Comparison of ENCODE assay signal across 29 mouse cellular contexts in the genomic region with DNA sequence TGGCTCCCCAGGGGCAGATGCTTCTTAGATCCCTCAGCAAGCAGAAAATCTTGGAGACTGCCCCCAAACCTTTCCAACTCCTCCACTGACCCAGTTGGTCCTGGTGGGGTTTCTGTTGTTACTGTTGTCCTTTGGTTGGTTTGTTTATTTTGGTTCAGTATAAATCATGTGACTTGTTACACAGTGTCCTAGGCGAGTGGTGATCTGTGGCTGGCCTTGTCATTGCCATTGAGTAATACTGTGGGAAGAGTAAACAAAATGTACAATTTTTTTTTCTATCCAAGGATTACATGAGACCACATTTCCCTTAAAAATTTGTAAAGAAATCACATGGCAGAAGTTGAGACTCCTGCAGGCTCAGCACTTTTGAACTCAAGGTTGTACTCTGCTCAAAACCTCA. TPM values are rescaled to one million over a fixed set of nuclear protein-coding genes. Genes with fewer than 3 reads are reported as not detected.
DNase-seq lines count a peak whose midpoint lies in the region; ATAC-seq and TF ChIP-seq lines count a peak whose summit lies in the region.
"Had no signal": no experiment of that assay in that cellular context is flagged by ENCODE, and none has a peak within 500 bp of the region (broad histone marks: within the 10 kb centered on the region; RNA-seq: fewer than 3 reads in every experiment).

No protein-coding gene starts in this region.

- H3K4me2 ChIP-seq in liver, postnatal 0 days (ENCODE audit: low read depth, low read length), result no peak overlapping the region
- H3K4me2 ChIP-seq in liver, embryonic 11.5 days, result no peak overlapping the region
- H3K4me2 ChIP-seq: heart, embryonic 15.5 days; hindbrain, embryonic 14.5 days; limb, embryonic 13.5 days had no signal

- TF ChIP-seq EP300 in heart, adult 2 months (IDR thresholded peaks at IDR 0.05; ENCODE audit: insufficient read depth, low read depth, low read length), result no peak
- peak; percentile 61; the same call in 1 of the 2 replicates for TF ChIP-seq EP300 in liver, postnatal 0 days (IDR thresholded peaks at IDR 0.05; ENCODE audit: low read depth)

- intact Hi-C loops in heart, adult 2 months (cut with DNase I), result no loop called here

- no peak overlapping the region for H3ac ChIP-seq in C2C12 (ENCODE audit: control insufficient read depth, insufficient read length, low read depth)

- no peaks in the 10 kb centered on the region for H3K27me3 ChIP-seq in heart, adult 2 months (ENCODE audit: control insufficient read depth, insufficient read depth, low read length)
- peaks cover 11% of the 10 kb centered on the region; the same call in 1 of the 2 replicates for H3K27me3 ChIP-seq in liver, postnatal 0 days (ENCODE audit: insufficient read depth, low read length)
- peaks cover 21% of the 10 kb centered on the region for H3K27me3 ChIP-seq in liver, embryonic 11.5 days (replicated peaks; ENCODE audit: control insufficient read depth, insufficient read depth, low read length)
- H3K27me3 ChIP-seq in C2C12 (ENCODE audit: control insufficient read depth, insufficient read depth, insufficient read length), result no peaks in the 10 kb centered on the region

- no peaks in the 10 kb centered on the region for H3K79me3 ChIP-seq in C2C12 (ENCODE audit: low read depth)

- no peak overlapping the region for H3K4me3 ChIP-seq in heart, adult 2 months
- no peak overlapping the region for H3K4me3 ChIP-seq in liver, postnatal 0 days (ENCODE audit: low read depth, low read length)
- no peak overlapping the region for H3K4me3 ChIP-seq in liver, embryonic 11.5 days (ENCODE audit: low read depth, low read length)
- H3K4me3 ChIP-seq in C2C12 (ENCODE audit: insufficient read depth, poor library complexity, severe bottlenecking), result no peak overlapping the region
- H3K4me3 ChIP-seq: forebrain, embryonic 10.5 days; heart, embryonic 15.5 days; limb, embryonic 13.5 days had no signal

- no peak for TF ChIP-seq CTCF in heart, adult 2 months (IDR thresholded peaks at IDR 0.05)
- no peak for TF ChIP-seq CTCF in liver, postnatal 0 days (IDR thresholded peaks at IDR 0.05; ENCODE audit: low read depth)
- no peak for TF ChIP-seq CTCF in C2C12 (IDR thresholded peaks at IDR 0.05; ENCODE audit: control insufficient read depth, insufficient read depth, insufficient read length)

- WGBS in heart, adult 2 months, result 47% methylated on average over 1 of the region's 1 CpGs
- WGBS in liver, postnatal 0 days (ENCODE audit: insufficient replicate concordance), result 29% methylated on average over 1 of the region's 1 CpGs
- WGBS in liver, embryonic 11.5 days, result 34% methylated on average over 1 of the region's 1 CpGs

- TF ChIP-seq POLR2A in heart, adult 2 months (IDR thresholded peaks at IDR 0.05; ENCODE audit: insufficient read depth, low read depth, low read length), result no peak

- DNase-seq in heart, adult 11 months, result peak; percentile 85
- no peak for DNase-seq in heart, adult 2 months
- DNase-seq in liver, postnatal 0 days, result no peak
- no peak for DNase-seq in liver, embryonic 11.5 days (ENCODE audit: low spot score)
- peak; percentile 28 for DNase-seq in lung, postnatal 25 days (ENCODE audit: low spot score)
- DNase-seq in thymus, postnatal 4 days, result no peak
- DNase-seq: B cell, adult 2 months; cerebellum, adult 11-12 months; cerebellum, postnatal 10 days; forebrain, postnatal 0 days; gastrocnemius, postnatal 25 days; heart, postnatal 36 days; kidney, postnatal 4 days; midbrain, embryonic 14.5 days; right cerebral cortex, postnatal 14 days had no signal

- no peaks in the 10 kb centered on the region for H3K9me3 ChIP-seq in liver, postnatal 0 days (ENCODE audit: low read length)
- H3K9me3 ChIP-seq in liver, embryonic 11.5 days (ENCODE audit: control insufficient read depth, low read length), result no peaks in the 10 kb centered on the region
- H3K9me3 ChIP-seq: forebrain, embryonic 10.5 days; heart, embryonic 15.5 days; limb, embryonic 13.5 days had no signal

- H3K4me1 ChIP-seq in heart, adult 2 months (ENCODE audit: control insufficient read depth, insufficient read depth, low read length), result no peaks in the 10 kb centered on the region
- peaks cover 5% of the 10 kb centered on the region; the same call in 1 of the 2 replicates for H3K4me1 ChIP-seq in liver, postnatal 0 days (ENCODE audit: insufficient read depth)
- H3K4me1 ChIP-seq in liver, embryonic 11.5 days (replicated peaks; ENCODE audit: control insufficient read depth, insufficient read depth, low read length), result no peaks in the 10 kb centered on the region
- H3K4me1 ChIP-seq: forebrain, embryonic 10.5 days; heart, embryonic 15.5 days; limb, embryonic 13.5 days had no signal

- H3K79me2 ChIP-seq in heart, adult 2 months (replicated peaks; ENCODE audit: control insufficient read depth, insufficient read depth, low read length), result no peaks in the 10 kb centered on the region
- no peaks in the 10 kb centered on the region for H3K79me2 ChIP-seq in C2C12 (ENCODE audit: control insufficient read depth, insufficient read depth)

- ATAC-seq in liver, postnatal 0 days, result peak; percentile 77
- ATAC-seq in liver, embryonic 11.5 days (replicated peaks; ENCODE audit: low FRiP score), result no peak
- ATAC-seq: activated CD4-positive, CD25-positive, alpha-beta regulatory T cell, adult 4 months; forebrain, postnatal 0 days; inflammation-experienced regulatory T-cells, adult 6 months had no signal

- no peak overlapping the region for H3K9ac ChIP-seq in heart, adult 2 months (ENCODE audit: low read depth, low read length)
- H3K9ac ChIP-seq in liver, postnatal 0 days (replicated peaks), result no peak overlapping the region
- H3K9ac ChIP-seq in liver, embryonic 11.5 days (ENCODE audit: low read depth, low read length), result no peak overlapping the region
- H3K9ac ChIP-seq: forebrain, postnatal 0 days; heart, embryonic 15.5 days; hindbrain, embryonic 14.5 days; limb, embryonic 13.5 days had no signal

- no peaks in the 10 kb centered on the region for H3K36me3 ChIP-seq in heart, adult 2 months (ENCODE audit: control insufficient read depth, insufficient read depth, low read length)
- H3K36me3 ChIP-seq in liver, postnatal 0 days (replicated peaks; ENCODE audit: insufficient read depth, low read length), result no peaks in the 10 kb centered on the region
- H3K36me3 ChIP-seq in liver, embryonic 11.5 days (ENCODE audit: control insufficient read depth, insufficient read depth, low read length), result no peaks in the 10 kb centered on the region
- no peaks in the 10 kb centered on the region for H3K36me3 ChIP-seq in C2C12 (ENCODE audit: control insufficient read depth, insufficient read depth)
- H3K36me3 ChIP-seq: forebrain, embryonic 10.5 days; heart, embryonic 15.5 days; limb, embryonic 13.5 days had no signal

- no peak overlapping the region for H3K27ac ChIP-seq in heart, adult 2 months
- peak overlapping the region; percentile 75 for H3K27ac ChIP-seq in liver, postnatal 0 days (ENCODE audit: low read depth)
- H3K27ac ChIP-seq in liver, embryonic 11.5 days (ENCODE audit: low read depth, low read length), result no peak overlapping the region
- H3K27ac ChIP-seq: forebrain, embryonic 10.5 days; heart, embryonic 15.5 days; hindbrain, embryonic 14.5 days; limb, embryonic 13.5 days had no signal

TF ChIP-seq in C2C12, 6 proteins besides CTCF, POLR2A, EP300 and RAD21:
- no peak for TF ChIP-seq MYOG (IDR thresholded peaks at IDR 0.05; ENCODE audit: control insufficient read depth, extremely low read depth, insufficient read length)
- peak; percentile 12 for TF ChIP-seq CEBPB (IDR thresholded peaks at IDR 0.05; ENCODE audit: low read depth)

RNA-seq across cellular contexts. Expression of gene Mrgprg, which starts 2.7 kb away (rescaled TPM):
- total RNA-seq in heart, adult 2 months (2021), result not detected
- 0.15 and 0.18 TPM in 2 replicates for polyA plus RNA-seq in heart, adult 2 months (2012; rRNA removed)
- not detected in 2 replicates for polyA plus RNA-seq in liver, postnatal 0 days (2015; fragmentation: Nextera tagmentation; extraction: Ambion mirVana)
- not detected in 2 replicates for polyA plus RNA-seq in liver, embryonic 11.5 days (2014; fragmentation: Nextera tagmentation; extraction: Ambion mirVana)
- polyA plus RNA-seq in C2C12 (2012; fragmentation: generic; extraction: Trizol), result not detected
- total RNA-seq: adrenal gland, postnatal 4 days; forebrain, postnatal 0 days; heart, postnatal 36 days; left cerebral cortex, postnatal 25 days; megakaryocyte-erythroid progenitor cell, adult 5-6 weeks had no signal
- polyA plus RNA-seq: activated CD4-positive, CD25-positive, alpha-beta regulatory T cell, adult 4 months; embryonic facial prominence, embryonic 11.5 days; forebrain, embryonic 10.5 days; forebrain, postnatal 0 days; heart, embryonic 15.5 days; hindbrain, embryonic 14.5 days; inflammation-experienced regulatory T-cells, adult 6 months; kidney, embryonic 14.5 days; limb, embryonic 13.5 days; midbrain, embryonic 14.5 days; neural tube, embryonic 11.5 days; testis, adult 2 months had no signal

RNA-seq across cellular contexts. Expression of gene Osbpl5, which starts 12.7 kb away (rescaled TPM):
- 10 to 100 TPM; 14.8 to 18.0 TPM for total RNA-seq in heart, adult 2 months (2021)
- polyA plus RNA-seq in heart, adult 2 months (2012; rRNA removed), result 21.3 and 28.9 TPM in 2 replicates
- 1.4 and 1.6 TPM in 2 replicates for polyA plus RNA-seq in liver, postnatal 0 days (2015; fragmentation: Nextera tagmentation; extraction: Ambion mirVana)
- polyA plus RNA-seq in liver, embryonic 11.5 days (2014; fragmentation: Nextera tagmentation; extraction: Ambion mirVana), result 8.3 and 8.9 TPM in 2 replicates
- polyA plus RNA-seq in C2C12 (2012; fragmentation: generic; extraction: Trizol), result 41.1 TPM

RNA-seq across cellular contexts. Expression of gene Mrgpre, which starts 14.8 kb away (rescaled TPM):
- 1 to 10 TPM; 1.2 to 1.3 TPM for total RNA-seq in heart, adult 2 months (2021)
- polyA plus RNA-seq in heart, adult 2 months (2012; rRNA removed), result 1.9 TPM in 2 replicates
- polyA plus RNA-seq in liver, postnatal 0 days (2015; fragmentation: Nextera tagmentation; extraction: Ambion mirVana), result 0.08 and 0.15 TPM in 2 replicates
- polyA plus RNA-seq in liver, embryonic 11.5 days (2014; fragmentation: Nextera tagmentation; extraction: Ambion mirVana), result 0.59 and 0.86 TPM in 2 replicates
- polyA plus RNA-seq in C2C12 (2012; fragmentation: generic; extraction: Trizol), result 2.9 TPM

RNA-seq across cellular contexts. Expression of gene Nadsyn1, which starts 53.2 kb away (rescaled TPM):
- total RNA-seq in heart, adult 2 months (2021), result 1 to 10 TPM; 3.8 to 4.3 TPM
- polyA plus RNA-seq in heart, adult 2 months (2012; rRNA removed), result 6.1 and 9.4 TPM in 2 replicates
- 9.2 and 11.1 TPM in 2 replicates for polyA plus RNA-seq in liver, postnatal 0 days (2015; fragmentation: Nextera tagmentation; extraction: Ambion mirVana)
- 8.6 and 12.7 TPM in 2 replicates for polyA plus RNA-seq in liver, embryonic 11.5 days (2014; fragmentation: Nextera tagmentation; extraction: Ambion mirVana)
- 5.6 TPM for polyA plus RNA-seq in C2C12 (2012; fragmentation: generic; extraction: Trizol)

RNA-seq across cellular contexts. Expression of gene Dhcr7, which starts 53.5 kb away (rescaled TPM):
- 1 to 10 TPM; 5.1 to 5.7 TPM for total RNA-seq in heart, adult 2 months (2021)
- 22.2 and 26.9 TPM in 2 replicates for polyA plus RNA-seq in heart, adult 2 months (2012; rRNA removed)
- polyA plus RNA-seq in liver, postnatal 0 days (2015; fragmentation: Nextera tagmentation; extraction: Ambion mirVana), result 11.4 and 12.1 TPM in 2 replicates
- 66.9 and 75.9 TPM in 2 replicates for polyA plus RNA-seq in liver, embryonic 11.5 days (2014; fragmentation: Nextera tagmentation; extraction: Ambion mirVana)
- 27.8 TPM for polyA plus RNA-seq in C2C12 (2012; fragmentation: generic; extraction: Trizol)

Comparison
In these comparisons a context has a peak if more than half of its experiments do, and no peak if none do; other contexts are left out.
1. DNase-seq: peak in heart, adult 11 months (single experiment) and lung, postnatal 25 days (single experiment); none in heart, adult 2 months (0 of 2), liver, postnatal 0 days (single experiment), liver, embryonic 11.5 days (single experiment) and thymus, postnatal 4 days (single experiment).